Mouse (Mus musculus): ENCODE measurements around the gene Prpf40b.

DNA sequence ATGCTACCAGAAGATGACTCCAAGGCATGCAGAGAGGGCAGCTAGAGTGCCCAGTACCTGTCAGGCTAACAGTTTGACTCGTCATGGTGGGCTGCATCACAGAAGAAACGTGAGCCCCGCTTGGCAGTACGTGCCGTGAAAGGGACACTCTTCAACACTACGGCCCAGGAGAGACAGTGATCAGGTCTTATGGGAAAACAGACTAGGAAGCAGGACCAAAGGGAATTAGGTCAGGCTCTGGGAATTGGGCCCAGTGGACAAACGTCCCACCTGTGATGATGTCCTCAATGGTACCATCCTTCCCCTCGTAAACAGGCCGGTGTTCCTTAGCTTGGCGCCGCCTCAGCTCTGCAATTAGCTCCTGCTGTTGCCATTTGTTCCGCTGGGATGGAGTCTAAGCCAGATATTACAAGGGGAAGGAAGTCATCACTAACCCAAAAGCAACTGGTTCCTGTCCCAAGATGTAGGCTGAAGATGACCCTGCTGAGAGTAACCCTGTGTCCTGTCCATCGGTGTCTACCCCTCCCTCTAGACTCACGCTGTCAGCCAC is 24.0 kb downstream of the Prpf40b start:
- TF ChIP-seq EP300 (IDR thresholded peaks at IDR 0.05; ENCODE audit: low read depth) (no peak), CTCF (IDR thresholded peaks at IDR 0.05; ENCODE audit: low read depth) (no peak)
